Mouse (Mus musculus) cerebellum, postnatal 10 days (tissue): Measurements from ENCODE around the gene 1700025C18Rik.

ENCODE experiments used
- DNase-seq, 2 experiments: peaks; one replicate each; pipeline ENCODE4 v3.0.0; 2021; ENCODE audit warnings: mixed read lengths in 2 of 2

The 1700025C18Rik gene

GRCm38 (mm10) chr2:165090650-165091049 lies at the start of gene 1700025C18Rik:
1700025C18Rik (minus strand) TSS chr2:165090750.
- no peak for DNase-seq

DNA sequence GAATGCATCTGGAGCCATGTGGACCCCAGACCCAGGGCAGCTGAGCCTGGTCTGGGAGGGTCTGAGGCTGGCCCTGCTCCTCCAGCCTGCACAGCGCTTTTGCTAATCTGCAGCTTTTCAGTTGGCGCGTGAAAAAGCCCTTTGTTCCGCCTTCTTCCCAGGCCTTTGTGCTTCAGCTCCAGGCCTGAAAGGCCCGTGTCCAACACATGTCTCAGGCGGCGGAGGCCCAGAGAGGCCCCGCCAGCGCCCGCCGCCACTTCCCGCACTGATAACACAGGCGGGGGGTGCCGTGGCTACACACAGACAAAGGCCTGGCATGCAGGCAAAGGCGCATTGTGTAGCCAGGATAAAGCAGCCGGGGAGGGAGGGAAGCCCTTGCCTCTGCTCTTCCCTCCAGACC lies 45.5 kb upstream of the 1700025C18Rik start:
- DNase-seq, result peak in 1 of 2 experiments; percentile 37

GRCm38 (mm10) chr2:165133566-165133965 lies 43.0 kb upstream of the 1700025C18Rik start:
- no peak for DNase-seq

DNA sequence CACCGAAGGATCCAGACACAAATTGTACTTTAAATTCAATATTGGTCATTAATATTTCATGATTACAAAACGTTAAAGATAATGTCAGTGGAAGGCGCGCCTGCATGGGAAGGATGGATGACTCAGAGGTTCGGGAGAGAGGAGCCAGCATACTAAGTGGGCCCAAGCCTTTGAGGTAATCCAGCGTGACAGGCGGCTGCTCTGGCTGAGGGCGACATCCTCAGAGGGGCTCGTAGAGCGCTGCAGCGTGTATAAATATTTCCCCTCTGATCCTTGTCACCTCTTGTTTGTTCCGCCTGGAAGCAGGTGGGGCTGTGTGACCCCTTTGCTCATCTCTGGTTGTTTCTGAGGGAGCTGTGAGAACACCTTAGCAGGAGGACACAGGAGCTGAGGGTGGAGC lies 40.9 kb upstream of the 1700025C18Rik start:
- DNase-seq, result no peak

DNA sequence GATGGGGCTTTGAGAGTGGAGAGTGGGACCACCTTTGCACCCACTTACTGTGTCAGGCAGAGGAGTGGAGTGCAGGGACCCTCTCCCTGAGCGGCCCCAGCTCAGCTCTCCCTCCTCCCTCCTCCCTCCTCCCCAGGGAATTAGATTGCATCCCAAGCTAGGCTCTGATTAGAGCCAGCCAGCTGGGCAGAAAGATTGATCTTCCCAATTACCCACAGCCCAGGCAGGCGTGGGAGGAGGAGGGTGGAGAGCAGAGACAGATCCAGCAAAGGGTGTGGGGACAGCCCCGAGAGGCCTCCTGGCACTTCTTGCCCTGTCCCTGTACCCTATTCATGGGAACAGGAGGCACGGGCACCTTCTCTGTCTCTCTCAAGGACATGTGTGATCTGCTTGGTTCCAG lies 38.6 kb upstream of the 1700025C18Rik start:
- no peak for DNase-seq

GRCm38 (mm10) chr2:165126896-165127562 lies 36.5 kb upstream of the 1700025C18Rik start:
- no peak for DNase-seq

GRCm38 (mm10) chr2:165121206-165121840 lies 30.8 kb upstream of the 1700025C18Rik start:
- peak; percentile 49 to 57 for DNase-seq

GRCm38 (mm10) chr2:165120765-165121164 lies 30.2 kb upstream of the 1700025C18Rik start:
- peak in 1 of 2 experiments; percentile 45 for DNase-seq

GRCm38 (mm10) chr2:165113733-165114132 lies 23.2 kb upstream of the 1700025C18Rik start:
- DNase-seq, result peak in 1 of 2 experiments; percentile 30

DNA sequence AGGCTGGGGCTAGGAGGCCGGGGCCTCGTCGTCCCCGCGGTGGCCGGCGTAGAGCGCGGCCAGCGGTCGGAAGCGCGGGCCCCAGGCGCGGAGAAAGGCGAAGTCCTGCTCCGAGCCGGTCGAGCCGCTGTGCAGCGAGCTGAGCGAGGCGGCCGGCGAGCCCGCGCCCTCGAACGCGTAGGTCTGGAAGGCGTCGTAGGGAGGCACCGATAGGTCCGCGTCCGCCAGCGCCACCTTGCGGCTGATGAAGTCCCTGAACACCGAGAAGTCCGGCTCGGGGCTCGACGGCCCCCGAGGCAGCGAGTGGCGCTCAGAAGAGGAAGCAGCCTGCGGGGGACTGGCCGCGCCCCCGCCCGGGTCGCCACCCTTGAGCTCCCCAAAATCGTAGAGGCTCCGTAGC lies 21.6 kb upstream of the 1700025C18Rik start:
- DNase-seq, result peak; percentile 94 to 97

- DNase-seq, result peak; percentile 35 to 47
Measured at GRCm38 (mm10) chr2:165106585-165106984, 16.0 kb upstream of the 1700025C18Rik start.

GRCm38 (mm10) chr2:165105513-165106079 lies 15.0 kb upstream of the 1700025C18Rik start:
- DNase-seq, result no peak

- no peak for DNase-seq
Measured at GRCm38 (mm10) chr2:165102920-165103319, 12.4 kb upstream of the 1700025C18Rik start.

DNA sequence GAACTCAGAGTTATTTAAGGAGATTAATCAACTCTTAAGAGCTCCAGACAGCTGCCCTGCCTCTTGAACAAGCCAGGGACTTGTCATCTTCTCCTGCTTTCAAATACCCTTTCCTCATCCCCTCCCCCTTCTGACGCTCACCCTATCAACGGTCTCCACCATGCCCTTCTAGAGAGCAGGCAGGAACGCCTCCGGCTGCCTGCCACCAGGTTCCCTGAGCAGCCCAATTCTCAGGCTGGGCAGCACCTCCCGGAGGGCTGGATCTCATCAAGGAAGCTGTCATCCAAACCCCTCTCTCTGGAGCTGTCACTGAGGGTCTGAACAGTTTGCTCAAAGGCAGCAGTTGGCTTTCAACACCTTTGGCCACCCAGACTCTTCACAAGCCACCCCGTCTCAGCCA lies 10.2 kb upstream of the 1700025C18Rik start:
- no peak for DNase-seq

- peak in 1 of 2 experiments; percentile 34 for DNase-seq
Measured at GRCm38 (mm10) chr2:165098861-165099260, 8.3 kb upstream of the 1700025C18Rik start.

DNA sequence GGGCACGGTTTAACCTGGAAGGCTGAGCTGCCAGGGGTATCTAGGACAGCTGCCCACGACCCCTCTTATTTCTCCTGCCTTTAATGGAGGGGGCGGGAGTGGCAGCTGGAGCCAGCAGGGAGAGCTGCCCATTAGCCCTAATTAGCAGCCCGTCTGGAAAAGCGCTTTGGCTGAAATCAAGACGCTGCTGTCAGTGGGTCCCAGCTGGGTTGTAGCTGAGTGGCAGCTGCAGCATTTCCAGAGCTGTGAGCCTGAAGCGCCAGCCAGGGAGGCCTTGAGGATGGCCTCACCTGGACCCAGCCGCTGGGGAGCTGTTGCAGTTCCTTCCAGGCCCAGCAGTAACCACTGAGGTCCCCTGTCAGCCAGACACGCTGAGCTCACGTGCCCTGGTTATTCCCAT lies 5.8 kb upstream of the 1700025C18Rik start:
- peak; percentile 75 to 80 for DNase-seq

DNA sequence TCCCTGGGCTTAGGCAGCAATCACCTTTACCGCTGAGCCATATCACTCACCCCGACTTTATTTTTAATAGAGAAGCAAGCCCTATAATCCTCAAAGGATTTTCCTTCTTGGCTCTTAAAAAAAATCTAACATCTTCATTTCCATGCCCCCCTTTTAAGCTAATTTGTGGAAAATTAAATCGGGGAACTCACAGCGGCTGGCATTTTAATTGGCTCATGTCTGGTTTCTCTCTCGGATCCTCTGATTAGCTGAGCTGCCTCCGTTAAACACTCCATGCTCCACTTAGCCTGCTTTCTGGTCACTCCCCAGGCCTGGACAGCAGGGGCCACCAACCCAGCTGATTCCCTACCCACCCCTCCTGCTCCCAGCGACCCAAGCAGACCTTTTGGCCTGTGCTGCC lies 1.8 kb upstream of the 1700025C18Rik start:
- no peak for DNase-seq

DNA sequence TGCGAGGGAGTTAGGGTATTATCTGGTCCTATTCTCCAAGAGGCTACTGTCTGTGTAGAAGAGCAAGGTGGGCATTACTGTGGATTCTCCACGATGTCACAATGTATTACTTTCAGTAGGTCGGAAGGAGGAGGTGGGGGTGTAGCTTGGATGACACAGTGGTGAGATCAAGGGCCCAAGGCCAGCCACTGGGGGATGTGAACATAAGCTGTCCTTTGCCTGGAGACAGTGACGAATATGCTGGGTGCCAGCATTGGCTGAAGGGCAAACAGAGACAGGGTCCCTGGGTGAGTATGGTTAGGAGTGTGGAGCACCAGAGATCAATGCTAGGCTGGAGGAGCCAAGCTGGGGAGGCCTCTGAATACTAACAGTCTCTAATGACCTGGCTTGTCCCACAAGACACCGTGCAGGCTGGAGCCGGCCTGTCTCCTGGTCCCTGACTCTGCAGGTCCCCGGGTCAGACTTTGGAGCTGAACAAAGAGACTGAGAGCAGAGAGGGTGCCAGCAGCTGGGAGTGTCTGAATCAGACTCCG lies 949 bp upstream of the 1700025C18Rik start:
- DNase-seq, result no peak

DNA sequence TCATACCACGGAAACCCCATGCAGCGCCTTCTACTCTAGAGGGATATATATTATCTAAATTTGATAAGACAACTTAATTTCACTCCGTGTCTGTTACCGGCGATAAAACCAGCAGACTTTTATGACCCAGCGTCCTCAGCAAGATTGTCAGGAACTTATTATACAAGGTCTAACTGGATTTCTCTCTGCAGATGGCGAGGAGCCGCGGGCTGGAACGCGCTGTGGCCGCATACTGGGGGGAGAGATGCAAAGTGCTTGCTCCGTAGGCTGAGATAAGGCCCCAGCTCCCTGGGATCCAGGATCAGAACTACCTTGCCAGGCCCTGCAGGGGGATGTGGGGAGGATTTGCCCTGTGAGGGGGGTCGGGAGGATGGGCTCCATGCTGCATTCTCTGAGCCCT lies 1.1 kb downstream of the 1700025C18Rik start:
- no peak for DNase-seq

DNA sequence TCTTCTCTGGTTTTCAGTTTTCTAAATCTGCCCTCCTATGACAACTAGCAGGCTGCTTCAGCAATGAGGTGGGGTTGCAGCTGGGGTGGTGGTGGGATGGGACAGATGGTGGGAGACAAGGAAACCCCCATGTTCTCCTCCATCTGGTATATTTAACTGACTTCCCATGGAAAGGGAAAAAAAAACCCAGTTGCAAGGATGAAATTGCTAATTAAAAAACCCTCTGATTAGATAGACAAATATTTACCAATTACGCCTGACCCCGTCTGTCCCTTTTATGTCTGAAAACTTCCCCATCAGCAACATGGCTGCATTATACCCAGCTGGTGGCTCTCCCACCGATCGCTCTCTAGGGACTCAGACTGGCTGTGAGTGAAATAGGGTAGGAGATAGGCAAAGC lies 3.9 kb downstream of the 1700025C18Rik start:
- no peak for DNase-seq

DNA sequence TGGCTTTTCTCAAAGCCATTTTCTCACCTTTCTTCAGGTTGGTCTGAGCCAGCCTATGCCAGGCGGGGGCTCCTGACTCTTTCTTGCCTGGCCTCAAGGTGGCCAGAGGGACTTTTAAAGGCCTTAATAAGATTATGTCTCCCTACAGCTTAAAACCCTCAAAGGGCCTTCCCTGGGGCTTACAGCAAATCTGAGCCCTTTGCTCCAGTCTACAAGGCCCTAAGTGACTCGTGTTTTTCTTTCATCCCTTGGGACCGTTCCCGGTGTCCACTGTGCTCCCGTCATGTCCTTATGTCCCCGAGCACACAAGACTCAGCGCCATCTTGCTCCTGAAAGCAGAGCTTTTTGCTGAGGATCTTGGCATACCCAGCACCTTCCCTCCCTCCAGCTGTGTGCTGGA lies 9.3 kb downstream of the 1700025C18Rik start:
- DNase-seq, result no peak

- DNase-seq, result no peak
Measured at GRCm38 (mm10) chr2:165080657-165081056, 9.9 kb downstream of the 1700025C18Rik start.

DNA sequence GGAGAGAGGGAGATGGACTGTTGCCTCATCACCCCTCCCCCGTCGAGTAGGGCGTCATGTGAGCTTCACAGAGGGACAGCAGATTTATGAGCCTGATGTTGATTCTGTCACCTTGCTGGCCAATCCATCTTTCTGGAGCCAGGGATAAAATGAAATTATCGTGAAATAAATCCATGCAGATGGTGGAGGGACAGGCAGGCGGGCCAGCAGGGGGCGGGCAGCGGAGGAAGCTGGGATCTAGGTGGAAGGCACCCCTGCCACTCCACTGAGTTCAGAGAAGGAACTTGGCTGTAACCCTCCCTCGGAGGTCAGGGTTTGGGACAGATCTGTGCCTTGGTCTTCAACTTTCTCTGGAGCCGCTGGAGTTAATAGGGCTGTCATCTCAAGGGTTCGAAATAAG lies 11.9 kb downstream of the 1700025C18Rik start:
- DNase-seq, result peak; percentile 58 to 61

- DNase-seq, result no peak
Measured at GRCm38 (mm10) chr2:165078045-165078444, 12.5 kb downstream of the 1700025C18Rik start.
